9 mouse cellular contexts compared by ENCODE assay signal in genomic region chr9:68131263-68131662, GRCm38 (mm10).
DNase-seq lines count a peak whose midpoint lies in the region; ATAC-seq and TF ChIP-seq lines count a peak whose summit lies in the region.
"Had no signal": no experiment of that assay in that cellular context is flagged by ENCODE, and none has a peak within 500 bp of the region (broad histone marks: within the 10 kb centered on the region; RNA-seq: fewer than 3 reads in every experiment).

No protein-coding gene starts in this region.

- TF ChIP-seq CTCF in layer of hippocampus, adult 2 months (conservative IDR thresholded peaks at IDR 0.05): no peak

- H3K27ac ChIP-seq in layer of hippocampus, adult 2 months: peak overlapping the region; percentile 73
- H3K27ac ChIP-seq in embryonic facial prominence, embryonic 14.5 days (replicated peaks; ENCODE audit: low read depth, low read length): no peak overlapping the region

- no peak overlapping the region for H3K4me2 ChIP-seq in embryonic facial prominence, embryonic 14.5 days (ENCODE audit: low read depth, low read length)

- no peak overlapping the region for H3K9ac ChIP-seq in embryonic facial prominence, embryonic 14.5 days (ENCODE audit: low read depth, low read length)

- H3K4me1 ChIP-seq in embryonic facial prominence, embryonic 14.5 days (ENCODE audit: control insufficient read depth, insufficient read depth, low read length): no peaks in the 10 kb centered on the region

- ATAC-seq in embryonic facial prominence, embryonic 14.5 days (ENCODE audit: low read depth): no peak

- peak in 1 of 2 experiments; percentile 48 for DNase-seq in layer of hippocampus, adult 2 months (ENCODE audit: low spot score in 2 of 2)
- DNase-seq in layer of hippocampus, adult 9-10 months (ENCODE audit: low spot score): no peak
- DNase-seq in embryonic facial prominence, embryonic 14.5 days (ENCODE audit: low spot score): peak; percentile 59
- DNase-seq in heart, postnatal 25 days (ENCODE audit: low spot score): peak; percentile 36
- DNase-seq in left cerebral cortex, postnatal 25 days (ENCODE audit: low spot score in 2 of 2): peak; percentile 16 to 38
- DNase-seq in thymus, postnatal 25 days: no peak
- DNase-seq in retina, postnatal 1 day: no peak
- no peak for DNase-seq in yolk sac, embryonic 10.5 days (ENCODE audit: low spot score)

- H3K36me3 ChIP-seq in embryonic facial prominence, embryonic 14.5 days (ENCODE audit: control insufficient read depth, insufficient read depth, low read length): no peaks in the 10 kb centered on the region
- H3K36me3 ChIP-seq: G1E had no signal

- H3K4me3 ChIP-seq in layer of hippocampus, adult 2 months: no peak overlapping the region
- no peak overlapping the region for H3K4me3 ChIP-seq in embryonic facial prominence, embryonic 14.5 days (ENCODE audit: low read depth, low read length)

- no peaks in the 10 kb centered on the region for H3K9me3 ChIP-seq in embryonic facial prominence, embryonic 14.5 days (ENCODE audit: control insufficient read depth, low read length)
- H3K9me3 ChIP-seq: G1E had no signal

- H3K27me3 ChIP-seq in embryonic facial prominence, embryonic 14.5 days (replicated peaks; ENCODE audit: control insufficient read depth, insufficient read depth, low read length): no peaks in the 10 kb centered on the region

- intact Hi-C loops in heart, postnatal 25 days (cut with DNase I): no loop called here
- intact Hi-C loops in left cerebral cortex, postnatal 25 days (cut with DNase I): no loop called here

Comparison
In these comparisons a context has a peak if more than half of its experiments do, and no peak if none do; other contexts are left out.
1. DNase-seq: peak in embryonic facial prominence, embryonic 14.5 days (single experiment), heart, postnatal 25 days (single experiment) and left cerebral cortex, postnatal 25 days (2 of 2); none in layer of hippocampus, adult 9-10 months (single experiment), thymus, postnatal 25 days (single experiment), retina, postnatal 1 day (single experiment) and yolk sac, embryonic 10.5 days (single experiment).